Mouse (Mus musculus): ENCODE data around the gene Map4k4. TPM values are rescaled to one million over a fixed set of nuclear protein-coding genes. Genes with fewer than 3 reads are reported as not detected.

Map4k4 gene
- 32.7 TPM for polyA plus RNA-seq (2014; fragmentation: Illumina TruSeq; extraction: RNeasy Lipid Tissue Mini Kit (QIAGEN cat#74804); ENCODE audit: low read depth, low replicate concordance)

DNA sequence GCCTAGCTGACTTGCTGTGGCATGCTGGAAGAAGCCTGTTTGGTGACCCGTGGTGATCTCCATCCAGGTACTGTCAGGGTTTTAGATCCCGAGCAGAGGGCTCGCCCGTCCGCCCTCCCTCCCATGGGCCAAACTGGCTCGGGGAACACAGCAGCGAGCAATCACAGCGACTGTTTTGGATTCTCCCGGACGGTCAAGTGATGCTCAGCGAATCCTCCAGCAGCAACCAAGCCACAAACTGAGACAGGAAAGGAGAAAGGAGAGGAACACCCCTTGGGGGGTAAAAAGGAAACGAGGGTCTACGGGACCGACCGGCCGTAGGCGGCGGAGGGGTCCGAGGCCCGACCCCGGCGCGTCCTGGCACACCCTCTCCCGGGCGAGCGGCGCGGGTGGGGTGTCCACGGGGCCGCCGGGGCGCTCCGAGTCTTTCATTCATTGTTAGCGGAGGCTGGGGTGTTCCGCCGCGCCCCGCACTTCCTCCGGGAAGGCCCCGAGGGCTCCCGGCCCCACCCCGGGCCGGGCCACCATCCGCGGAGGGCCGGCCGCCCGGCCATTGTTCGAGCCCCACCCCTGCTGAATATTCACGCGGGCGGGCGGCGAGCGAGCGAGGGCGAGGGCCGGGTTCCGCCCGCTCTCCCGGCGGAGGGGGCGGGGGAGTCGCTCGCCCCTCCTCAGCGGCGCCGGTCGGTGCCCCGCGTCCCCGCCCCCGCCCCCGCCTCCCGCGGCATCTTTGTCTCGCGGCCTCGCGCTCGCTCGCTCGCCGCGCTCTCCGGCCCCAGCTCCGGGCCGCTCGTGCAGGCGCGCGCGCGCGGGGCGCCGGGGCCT is at the start of gene Map4k4:
TSS of gene Map4k4 (plus strand) at position 733 of the 825 bp plus-strand sequence.

DNA sequence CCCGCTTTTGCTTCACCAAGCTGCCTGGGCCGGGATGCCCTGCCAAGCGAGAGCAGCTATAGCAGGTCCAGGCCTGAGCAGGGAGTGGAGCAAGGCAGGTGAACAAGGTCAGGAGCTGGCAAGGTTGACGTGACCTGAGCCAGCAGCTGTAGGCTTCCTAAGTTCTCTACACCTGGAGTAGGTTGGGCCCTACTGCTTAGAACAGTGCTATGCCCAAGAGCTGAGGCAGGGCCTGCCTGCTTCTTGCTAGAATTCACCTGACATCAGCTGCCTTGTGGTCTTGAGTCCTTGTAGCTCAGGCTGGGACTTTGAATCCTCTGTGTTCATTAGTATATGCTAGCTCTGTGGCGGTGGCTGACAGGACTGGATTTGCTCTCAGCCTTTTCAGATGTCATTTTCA is 173.1 kb downstream of the Map4k4 start, which contains the start of gene Il1r2:
TSS of gene Il1r2 (plus strand) at position 301 of the 400 bp plus-strand sequence.

Other genes starting within 250 kb of the Map4k4 start
- 0.73 TPM for gene Creg2, start 249.4 kb upstream of the Map4k4 start, polyA plus RNA-seq (2014; fragmentation: Illumina TruSeq; extraction: RNeasy Lipid Tissue Mini Kit (QIAGEN cat#74804); ENCODE audit: low read depth, low replicate concordance)
- gene Rfx8, start 179.9 kb upstream of the Map4k4 start, polyA plus RNA-seq (2014; fragmentation: Illumina TruSeq; extraction: RNeasy Lipid Tissue Mini Kit (QIAGEN cat#74804); ENCODE audit: low read depth, low replicate concordance): not detected
- gene Gm3646, start 95.6 kb upstream of the Map4k4 start, polyA plus RNA-seq (2014; fragmentation: Illumina TruSeq; extraction: RNeasy Lipid Tissue Mini Kit (QIAGEN cat#74804); ENCODE audit: low read depth, low replicate concordance): not detected
- gene Il1r2, start 173.2 kb downstream of the Map4k4 start, polyA plus RNA-seq (2014; fragmentation: Illumina TruSeq; extraction: RNeasy Lipid Tissue Mini Kit (QIAGEN cat#74804); ENCODE audit: low read depth, low replicate concordance): 0.41 TPM